Mouse (Mus musculus): ENCODE results near the gene Dgkg. TPM values are rescaled to one million over a fixed set of nuclear protein-coding genes. Genes with fewer than 3 reads are reported as not detected.

The Dgkg gene
- polyA plus RNA-seq, 2 experiments: 0.28 to 0.46 TPM

- Histone ChIP-seq H3K4me3 (ENCODE audit: insufficient read depth in 1 of 2, low read depth in 2 of 2, low read length in 2 of 2) (no peak overlapping the region), H3K27ac (no peak overlapping the region), H3K4me2 (ENCODE audit: low read depth) (no peak overlapping the region), H3K9me3 (ENCODE audit: control insufficient read depth, low read length) (no peaks in the 10 kb centered on the region), H3K9ac (replicated peaks) (no peak overlapping the region), H3K4me1 (replicated peaks; ENCODE audit: control insufficient read depth in 2 of 2, insufficient read depth in 2 of 2, low read length in 1 of 2) (no peaks in the 10 kb centered on the region), H3K27me3 (ENCODE audit: control insufficient read depth, insufficient read depth, low read length) (peaks cover 20% of the 10 kb centered on the region), H3K36me3 (replicated peaks; ENCODE audit: control insufficient read depth, insufficient read depth, low read depth) (no peaks in the 10 kb centered on the region)
- DNase-seq (ENCODE audit: low read depth in 3 of 3, low spot score in 3 of 3): no peak
- 51% methylated on average over 11 of the region's 11 CpGs for WGBS (ENCODE audit: insufficient replicate concordance)
- no peak for ATAC-seq (ENCODE audit: insufficient read depth)
- TF ChIP-seq CTCF (IDR thresholded peaks at IDR 0.05; ENCODE audit: low read depth) (no peak), EP300 (IDR thresholded peaks at IDR 0.05; ENCODE audit: low read depth) (no peak)
Observed at GRCm38 (mm10) chr16:22653817-22654476, 3.1 kb downstream of the Dgkg start.

GRCm38 (mm10) chr16:22651244-22651643 is 5.8 kb downstream of the Dgkg start:
- H3K4me1 ChIP-seq (replicated peaks; ENCODE audit: control insufficient read depth in 2 of 2, insufficient read depth in 2 of 2, low read length in 1 of 2): no peaks in the 10 kb centered on the region
- no peak overlapping the region for H3K4me3 ChIP-seq (ENCODE audit: insufficient read depth in 1 of 2, low read depth in 2 of 2, low read length in 2 of 2)
- H3K9ac ChIP-seq (replicated peaks): no peak overlapping the region
- peaks cover 6% of the 10 kb centered on the region for H3K27me3 ChIP-seq (ENCODE audit: control insufficient read depth, insufficient read depth, low read length)
- ATAC-seq (ENCODE audit: insufficient read depth): no peak
- no peaks in the 10 kb centered on the region for H3K36me3 ChIP-seq (replicated peaks; ENCODE audit: control insufficient read depth, insufficient read depth, low read depth)
- no peak for DNase-seq (ENCODE audit: low read depth in 3 of 3, low spot score in 3 of 3)
- H3K27ac ChIP-seq: no peak overlapping the region
- 19% methylated on average over 3 of the region's 3 CpGs for WGBS (ENCODE audit: insufficient replicate concordance)
- H3K9me3 ChIP-seq (ENCODE audit: control insufficient read depth, low read length): no peaks in the 10 kb centered on the region
- TF ChIP-seq EP300 (IDR thresholded peaks at IDR 0.05; ENCODE audit: low read depth) (no peak), CTCF (IDR thresholded peaks at IDR 0.05; ENCODE audit: low read depth) (no peak)
- no peak overlapping the region for H3K4me2 ChIP-seq (ENCODE audit: low read depth)

GRCm38 (mm10) chr16:22645256-22645655 is 11.8 kb downstream of the Dgkg start:
- Histone ChIP-seq H3K27ac (no peak overlapping the region), H3K27me3 (ENCODE audit: control insufficient read depth, insufficient read depth, low read length) (no peaks in the 10 kb centered on the region), H3K4me1 (replicated peaks; ENCODE audit: control insufficient read depth in 2 of 2, insufficient read depth in 2 of 2, low read length in 1 of 2) (no peaks in the 10 kb centered on the region), H3K4me3 (ENCODE audit: insufficient read depth in 1 of 2, low read depth in 2 of 2, low read length in 2 of 2) (no peak overlapping the region), H3K9ac (replicated peaks) (no peak overlapping the region), H3K4me2 (ENCODE audit: low read depth) (no peak overlapping the region), H3K9me3 (ENCODE audit: control insufficient read depth, low read length) (no peaks in the 10 kb centered on the region), H3K36me3 (replicated peaks; ENCODE audit: control insufficient read depth, insufficient read depth, low read depth) (no peaks in the 10 kb centered on the region)
- WGBS (ENCODE audit: insufficient replicate concordance): 58% methylated on average over 1 of the region's 1 CpGs
- no peak for DNase-seq (ENCODE audit: low read depth in 3 of 3, low spot score in 3 of 3)
- ATAC-seq (ENCODE audit: insufficient read depth): no peak
- TF ChIP-seq CTCF (IDR thresholded peaks at IDR 0.05; ENCODE audit: low read depth): no peak
- no peak for TF ChIP-seq EP300 (IDR thresholded peaks at IDR 0.05; ENCODE audit: low read depth)

GRCm38 (mm10) chr16:22643460-22643859 is 13.6 kb downstream of the Dgkg start:
- ATAC-seq (ENCODE audit: insufficient read depth) (no peak), DNase-seq (ENCODE audit: low read depth in 3 of 3, low spot score in 3 of 3) (no peak)
- TF ChIP-seq EP300 (IDR thresholded peaks at IDR 0.05; ENCODE audit: low read depth) (no peak), CTCF (IDR thresholded peaks at IDR 0.05; ENCODE audit: low read depth) (no peak)
- no peaks in the 10 kb centered on the region for H3K36me3 ChIP-seq (replicated peaks; ENCODE audit: control insufficient read depth, insufficient read depth, low read depth)
- WGBS (ENCODE audit: insufficient replicate concordance): 60% methylated on average over 8 of the region's 8 CpGs
- no peak overlapping the region for H3K4me3 ChIP-seq (ENCODE audit: insufficient read depth in 1 of 2, low read depth in 2 of 2, low read length in 2 of 2)
- H3K9ac ChIP-seq (replicated peaks): no peak overlapping the region
- no peaks in the 10 kb centered on the region for H3K27me3 ChIP-seq (ENCODE audit: control insufficient read depth, insufficient read depth, low read length)
- no peaks in the 10 kb centered on the region for H3K9me3 ChIP-seq (ENCODE audit: control insufficient read depth, low read length)
- no peak overlapping the region for H3K27ac ChIP-seq
- no peaks in the 10 kb centered on the region for H3K4me1 ChIP-seq (replicated peaks; ENCODE audit: control insufficient read depth in 2 of 2, insufficient read depth in 2 of 2, low read length in 1 of 2)
- H3K4me2 ChIP-seq (ENCODE audit: low read depth): no peak overlapping the region

- Histone ChIP-seq H3K4me1 (replicated peaks; ENCODE audit: control insufficient read depth in 2 of 2, insufficient read depth in 2 of 2, low read length in 1 of 2) (no peaks in the 10 kb centered on the region), H3K36me3 (replicated peaks; ENCODE audit: control insufficient read depth, insufficient read depth, low read depth) (no peaks in the 10 kb centered on the region), H3K27ac (no peak overlapping the region), H3K27me3 (ENCODE audit: control insufficient read depth, insufficient read depth, low read length) (no peaks in the 10 kb centered on the region), H3K9me3 (ENCODE audit: control insufficient read depth, low read length) (no peaks in the 10 kb centered on the region), H3K9ac (replicated peaks) (no peak overlapping the region), H3K4me2 (ENCODE audit: low read depth) (no peak overlapping the region), H3K4me3 (ENCODE audit: insufficient read depth in 1 of 2, low read depth in 2 of 2, low read length in 2 of 2) (no peak overlapping the region)
- no peak for TF ChIP-seq EP300 (IDR thresholded peaks at IDR 0.05; ENCODE audit: low read depth)
- no peak for TF ChIP-seq CTCF (IDR thresholded peaks at IDR 0.05; ENCODE audit: low read depth)
- DNase-seq (ENCODE audit: low read depth in 3 of 3, low spot score in 3 of 3): no peak
- ATAC-seq (ENCODE audit: insufficient read depth): no peak
- WGBS (ENCODE audit: insufficient replicate concordance): 67% methylated on average over 6 of the region's 6 CpGs
Observed at GRCm38 (mm10) chr16:22642953-22643352, 14.1 kb downstream of the Dgkg start.
